ENCODE assay signal across 11 mouse cellular contexts in genomic region chr8:125175661-125176060, GRCm38 (mm10).
"Had no signal": no experiment of that assay in that cellular context is flagged by ENCODE, and none has a peak within 500 bp of the region (broad histone marks: within the 10 kb centered on the region; RNA-seq: fewer than 3 reads in every experiment).

No protein-coding gene starts in this region.

- DNase-seq: kidney, adult 2 months; kidney, postnatal 14 days; left cerebral cortex, postnatal 4 days; thymus, adult 18-20 months; thymus, postnatal 14 days had no signal

- H3K27ac ChIP-seq: limb, embryonic 13.5 days; liver, embryonic 14.5 days; midbrain, embryonic 10.5 days; midbrain, embryonic 15.5 days; neural tube, embryonic 12.5 days had no signal

- H3K9me3 ChIP-seq: kidney, embryonic 15.5 days; limb, embryonic 13.5 days; midbrain, embryonic 10.5 days; midbrain, embryonic 15.5 days; neural tube, embryonic 12.5 days had no signal

- H3K36me3 ChIP-seq: kidney, embryonic 15.5 days; limb, embryonic 13.5 days; midbrain, embryonic 10.5 days; midbrain, embryonic 15.5 days; neural tube, embryonic 12.5 days had no signal

- H3K9ac ChIP-seq: kidney, embryonic 15.5 days; limb, embryonic 13.5 days; liver, embryonic 14.5 days; midbrain, embryonic 15.5 days; neural tube, embryonic 12.5 days had no signal

- ATAC-seq: midbrain, embryonic 15.5 days had no signal

- H3K4me3 ChIP-seq: kidney, embryonic 15.5 days; limb, embryonic 13.5 days; midbrain, embryonic 10.5 days; midbrain, embryonic 15.5 days; neural tube, embryonic 12.5 days had no signal

- H3K4me1 ChIP-seq: limb, embryonic 13.5 days had no signal

- H3K4me2 ChIP-seq: kidney, embryonic 15.5 days; limb, embryonic 13.5 days; midbrain, embryonic 15.5 days; neural tube, embryonic 12.5 days had no signal
